Mouse (Mus musculus) testis, adult 2 months (tissue): ENCODE results near the gene Sumo3.

ENCODE experiments used
- CTCF ChIP-seq: fragments of 200-500 bp; IDR thresholded peaks from 2 replicates; pipeline ENCODE4 v1.5.1; 2012; ENCODE audit warnings: low read depth, mild to moderate bottlenecking, inconsistent platforms, low read length, moderate library complexity; ENCODE audit not compliant: control insufficient read depth, insufficient read depth, insufficient replicate concordance
- POLR2A ChIP-seq: fragments of 200-500 bp; IDR thresholded peaks from 2 replicates; pipeline ENCODE4 v1.6.1; 2012; ENCODE audit warnings: low read depth, mild to moderate bottlenecking, inconsistent platforms, low read length, moderate library complexity; ENCODE audit not compliant: control insufficient read depth

DNA sequence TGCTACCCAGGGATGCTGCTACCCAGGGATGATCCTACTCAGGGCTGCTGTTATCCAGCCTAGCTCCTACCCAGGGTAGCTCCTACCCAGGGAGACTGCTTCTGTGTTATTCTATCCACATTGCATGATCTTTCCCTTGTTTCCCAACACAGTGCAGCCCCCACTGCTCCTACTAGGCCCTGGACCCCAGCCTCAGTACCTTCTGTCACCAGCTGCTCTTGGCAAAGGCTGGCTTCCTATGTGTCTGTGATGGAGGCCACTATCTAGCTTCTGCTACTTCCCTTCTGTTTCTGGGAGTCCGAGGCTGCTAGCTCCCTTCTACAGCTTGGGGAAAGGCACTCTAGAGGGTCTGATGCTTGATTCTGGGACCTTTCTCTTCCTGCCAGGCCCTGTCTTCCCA lies 41.6 kb downstream of the Sumo3 start:
- TF ChIP-seq CTCF (no peak), POLR2A (no peak)
